Mouse (Mus musculus): ENCODE measurements at regions not wholly inside any gene's neighbourhood (a gene's known extent, or its start where the extent isn't known, plus 50 kb on each side); places are given as distances from the start of the nearest gene placed in this dataset.

DNA sequence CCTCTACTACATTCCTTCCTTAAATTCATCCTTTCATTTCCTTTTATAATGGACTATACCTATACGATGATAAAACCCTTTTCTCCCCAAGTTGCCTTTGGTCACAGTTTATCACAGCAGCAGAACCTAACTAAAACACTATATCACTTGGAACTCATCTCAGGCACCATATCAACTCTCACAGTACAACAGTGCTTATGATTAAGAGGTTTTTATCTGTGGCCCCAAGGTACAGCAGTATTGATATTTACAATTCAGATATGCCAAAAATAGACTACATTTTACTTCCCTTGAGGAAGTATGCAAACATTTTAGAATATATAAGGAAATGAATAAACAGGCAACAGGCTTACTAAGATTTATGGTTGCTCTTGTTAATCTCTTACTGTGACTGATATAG lies 251.4 kb upstream of the Mef2c start:
- no peak for DNase-seq (ENCODE audit: extremely low read depth, low read depth, low spot score)
- Histone ChIP-seq H3K27me3 (ENCODE audit: control insufficient read depth, insufficient read depth, low read length) (no peaks in the 10 kb centered on the region), H3K4me1 (ENCODE audit: control insufficient read depth, insufficient read depth, low read length) (no peaks in the 10 kb centered on the region), H3K4me3 (ENCODE audit: insufficient read depth, low read depth, low read length) (no peak overlapping the region), H3K79me2 (ENCODE audit: control insufficient read depth, insufficient read depth, low read length) (no peaks in the 10 kb centered on the region), H3K9ac (ENCODE audit: low read depth, low read length) (no peak overlapping the region), H3K36me3 (ENCODE audit: control insufficient read depth, insufficient read depth, low read length) (no peaks in the 10 kb centered on the region), H3K27ac (replicated peaks; ENCODE audit: insufficient read depth, low read depth, low read length) (no peak overlapping the region)
- WGBS = 78% methylated on average over 1 of the region's 1 CpGs
- no peak for TF ChIP-seq CTCF (IDR thresholded peaks at IDR 0.05; ENCODE audit: low read depth, low read length)
- no peak for TF ChIP-seq POLR2A (IDR thresholded peaks at IDR 0.05; ENCODE audit: extremely low read depth, insufficient read depth, low read length)

DNA sequence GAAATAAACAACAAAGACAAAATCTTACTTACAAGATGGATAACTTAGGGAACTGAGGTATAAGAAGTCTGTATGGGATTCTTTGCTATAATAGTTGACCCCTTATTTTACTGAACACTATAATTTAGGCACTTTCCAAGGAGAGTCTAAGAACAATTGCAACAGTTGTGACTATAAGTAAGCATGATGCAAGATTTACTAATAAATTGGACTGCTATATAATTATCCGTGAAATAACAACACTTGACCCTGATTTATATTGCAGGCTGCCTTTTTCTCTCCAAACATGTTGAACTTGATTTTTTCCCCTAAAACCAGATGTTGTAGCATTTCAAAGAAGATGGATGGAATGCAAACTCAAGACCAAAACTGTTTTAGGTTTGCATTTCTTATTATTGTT lies 237.2 kb upstream of the Mef2c start:
- Histone ChIP-seq H3K4me3 (ENCODE audit: insufficient read depth, low read depth, low read length) (no peak overlapping the region), H3K9ac (ENCODE audit: low read depth, low read length) (no peak overlapping the region), H3K79me2 (ENCODE audit: control insufficient read depth, insufficient read depth, low read length) (no peaks in the 10 kb centered on the region), H3K27ac (replicated peaks; ENCODE audit: insufficient read depth, low read depth, low read length) (no peak overlapping the region), H3K36me3 (ENCODE audit: control insufficient read depth, insufficient read depth, low read length) (no peaks in the 10 kb centered on the region), H3K4me1 (ENCODE audit: control insufficient read depth, insufficient read depth, low read length) (no peaks in the 10 kb centered on the region), H3K27me3 (ENCODE audit: control insufficient read depth, insufficient read depth, low read length) (no peaks in the 10 kb centered on the region)
- whole genome bisulfite sequencing = 90% methylated on average over 1 of the region's 1 CpGs
- TF ChIP-seq POLR2A (IDR thresholded peaks at IDR 0.05; ENCODE audit: extremely low read depth, insufficient read depth, low read length) (no peak), CTCF (IDR thresholded peaks at IDR 0.05; ENCODE audit: low read depth, low read length) (no peak)
- no peak for DNase-seq (ENCODE audit: extremely low read depth, low read depth, low spot score)

DNA sequence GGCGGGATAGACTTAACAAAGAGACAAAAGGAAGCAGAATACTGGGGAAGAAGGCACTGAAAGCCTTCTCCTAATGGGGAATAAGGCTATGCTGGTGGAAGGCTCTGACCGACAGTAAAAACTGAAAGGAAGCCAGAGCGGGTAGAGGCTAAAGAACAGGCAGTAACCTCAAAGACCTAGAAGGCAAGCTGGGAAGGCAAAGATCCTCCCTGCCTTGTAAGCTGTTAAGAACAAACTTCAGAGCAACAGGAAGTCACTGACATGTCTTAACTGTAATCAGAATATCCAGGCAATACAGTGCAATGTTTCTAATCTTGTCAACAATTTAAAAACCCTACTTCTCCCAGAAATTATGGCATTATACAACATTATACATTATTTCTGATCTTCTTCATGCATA lies 235.2 kb upstream of the Mef2c start:
- no peaks in the 10 kb centered on the region for H3K4me1 ChIP-seq (ENCODE audit: control insufficient read depth, insufficient read depth, low read length)
- DNase-seq (ENCODE audit: extremely low read depth, low read depth, low spot score) = no peak
- no peaks in the 10 kb centered on the region for H3K79me2 ChIP-seq (ENCODE audit: control insufficient read depth, insufficient read depth, low read length)
- no peak overlapping the region for H3K4me3 ChIP-seq (ENCODE audit: insufficient read depth, low read depth, low read length)
- no peak for TF ChIP-seq POLR2A (IDR thresholded peaks at IDR 0.05; ENCODE audit: extremely low read depth, insufficient read depth, low read length)
- TF ChIP-seq CTCF (IDR thresholded peaks at IDR 0.05; ENCODE audit: low read depth, low read length) = no peak
- H3K9ac ChIP-seq (ENCODE audit: low read depth, low read length) = no peak overlapping the region
- no peaks in the 10 kb centered on the region for H3K36me3 ChIP-seq (ENCODE audit: control insufficient read depth, insufficient read depth, low read length)
- H3K27ac ChIP-seq (replicated peaks; ENCODE audit: insufficient read depth, low read depth, low read length) = no peak overlapping the region
- 65% methylated on average over 3 of the region's 3 CpGs for WGBS
- H3K27me3 ChIP-seq (ENCODE audit: control insufficient read depth, insufficient read depth, low read length) = no peaks in the 10 kb centered on the region

DNA sequence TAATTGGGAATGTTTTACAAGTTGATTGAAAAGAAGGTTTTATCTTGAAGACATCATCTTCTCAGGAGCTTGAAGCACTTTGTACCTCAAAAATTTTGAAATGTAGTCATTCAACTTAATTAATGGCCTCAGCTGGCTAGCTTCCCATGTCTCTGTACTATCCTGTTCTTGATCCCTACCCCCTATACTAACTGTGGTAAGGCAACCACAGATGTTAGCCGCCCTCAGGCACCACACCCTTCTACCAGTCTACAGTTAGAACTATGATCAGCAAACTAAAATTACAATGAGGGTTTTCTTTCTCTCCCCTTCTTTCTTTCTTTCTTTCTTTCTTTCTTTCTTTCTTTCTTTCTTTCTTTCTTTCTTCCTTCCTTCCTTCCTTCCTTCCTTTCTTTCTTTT lies 225.1 kb upstream of the Mef2c start:
- no peaks in the 10 kb centered on the region for H3K36me3 ChIP-seq (ENCODE audit: control insufficient read depth, insufficient read depth, low read length)
- no peak for DNase-seq (ENCODE audit: extremely low read depth, low read depth, low spot score)
- H3K4me1 ChIP-seq (ENCODE audit: control insufficient read depth, insufficient read depth, low read length) = no peaks in the 10 kb centered on the region
- no peak for TF ChIP-seq CTCF (IDR thresholded peaks at IDR 0.05; ENCODE audit: low read depth, low read length)
- no peak for TF ChIP-seq POLR2A (IDR thresholded peaks at IDR 0.05; ENCODE audit: extremely low read depth, insufficient read depth, low read length)
- H3K4me3 ChIP-seq (ENCODE audit: insufficient read depth, low read depth, low read length) = no peak overlapping the region
- no peaks in the 10 kb centered on the region for H3K79me2 ChIP-seq (ENCODE audit: control insufficient read depth, insufficient read depth, low read length)
- H3K27ac ChIP-seq (replicated peaks; ENCODE audit: insufficient read depth, low read depth, low read length) = no peak overlapping the region
- H3K27me3 ChIP-seq (ENCODE audit: control insufficient read depth, insufficient read depth, low read length) = no peaks in the 10 kb centered on the region
- no peak overlapping the region for H3K9ac ChIP-seq (ENCODE audit: low read depth, low read length)
- 82% methylated on average over 1 of the region's 1 CpGs for WGBS

DNA sequence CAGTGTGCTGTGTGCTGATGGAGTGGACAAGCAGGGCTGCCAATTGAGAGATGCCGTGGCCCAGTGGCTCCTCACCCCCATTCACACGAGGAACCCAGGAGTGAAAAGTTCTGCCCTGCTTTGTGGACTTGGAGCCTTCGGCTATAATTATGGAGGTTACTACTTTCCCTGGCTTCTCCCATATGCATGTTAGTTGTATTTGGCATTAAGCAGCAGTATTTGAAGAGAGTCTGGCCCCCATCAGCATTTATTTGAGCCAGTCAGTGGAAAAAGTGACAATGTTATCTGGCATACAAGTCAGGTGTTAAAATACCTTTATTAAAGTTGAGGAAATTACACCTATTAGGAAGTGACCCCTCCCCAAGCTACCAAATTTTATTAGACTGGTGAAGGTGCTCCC lies 196.1 kb upstream of the Mef2c start:
- H3K27me3 ChIP-seq (ENCODE audit: control insufficient read depth, insufficient read depth, low read length) = no peaks in the 10 kb centered on the region
- no peaks in the 10 kb centered on the region for H3K79me2 ChIP-seq (ENCODE audit: control insufficient read depth, insufficient read depth, low read length)
- no peak for TF ChIP-seq POLR2A (IDR thresholded peaks at IDR 0.05; ENCODE audit: extremely low read depth, insufficient read depth, low read length)
- TF ChIP-seq CTCF (IDR thresholded peaks at IDR 0.05; ENCODE audit: low read depth, low read length) = no peak
- H3K9ac ChIP-seq (ENCODE audit: low read depth, low read length) = no peak overlapping the region
- H3K27ac ChIP-seq (replicated peaks; ENCODE audit: insufficient read depth, low read depth, low read length) = no peak overlapping the region
- no peak for DNase-seq (ENCODE audit: extremely low read depth, low read depth, low spot score)
- no peak overlapping the region for H3K4me3 ChIP-seq (ENCODE audit: insufficient read depth, low read depth, low read length)
- no peaks in the 10 kb centered on the region for H3K4me1 ChIP-seq (ENCODE audit: control insufficient read depth, insufficient read depth, low read length)
- H3K36me3 ChIP-seq (ENCODE audit: control insufficient read depth, insufficient read depth, low read length) = no peaks in the 10 kb centered on the region
- 80% methylated on average over 3 of the region's 3 CpGs for WGBS

DNA sequence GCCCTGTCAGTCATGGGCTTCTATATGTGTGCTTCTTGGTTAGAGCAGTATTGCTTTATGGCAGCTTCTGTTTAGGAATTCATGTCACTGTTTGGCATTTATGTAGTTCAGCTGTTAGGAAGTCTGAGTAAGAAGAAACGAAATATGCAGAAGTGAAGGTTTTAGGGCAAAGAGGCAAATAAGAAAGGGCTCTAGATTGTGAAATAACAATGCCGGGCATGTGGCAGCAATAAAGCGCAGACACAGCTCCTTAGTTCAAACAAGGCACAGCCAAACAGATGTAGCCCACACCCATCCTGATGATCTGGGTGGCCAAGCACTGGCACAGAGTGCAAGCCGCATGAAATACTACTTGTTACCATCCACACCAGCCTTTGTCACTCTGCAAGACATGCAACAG lies 175.3 kb upstream of the Mef2c start:
- Histone ChIP-seq H3K27me3 (ENCODE audit: control insufficient read depth, insufficient read depth, low read length) (no peaks in the 10 kb centered on the region), H3K36me3 (ENCODE audit: control insufficient read depth, insufficient read depth, low read length) (no peaks in the 10 kb centered on the region), H3K4me1 (ENCODE audit: control insufficient read depth, insufficient read depth, low read length) (no peaks in the 10 kb centered on the region), H3K27ac (replicated peaks; ENCODE audit: insufficient read depth, low read depth, low read length) (no peak overlapping the region), H3K4me3 (ENCODE audit: insufficient read depth, low read depth, low read length) (no peak overlapping the region), H3K9ac (ENCODE audit: low read depth, low read length) (no peak overlapping the region), H3K79me2 (ENCODE audit: control insufficient read depth, insufficient read depth, low read length) (no peaks in the 10 kb centered on the region)
- TF ChIP-seq CTCF (IDR thresholded peaks at IDR 0.05; ENCODE audit: low read depth, low read length) (no peak), POLR2A (IDR thresholded peaks at IDR 0.05; ENCODE audit: extremely low read depth, insufficient read depth, low read length) (no peak)
- WGBS = 84% methylated on average over 4 of the region's 4 CpGs
- no peak for DNase-seq (ENCODE audit: extremely low read depth, low read depth, low spot score)

Data from liver, adult 2 months (tissue).